Mouse (Mus musculus) intestine, embryonic 15.5 days (tissue): ENCODE results near the gene Asap3. TPM values are rescaled to one million over a fixed set of nuclear protein-coding genes. Genes with fewer than 3 reads are reported as not detected.

Experiments used
- ATAC-seq: fragments of 200-750 bp; cut with Nextera tagmentation; 2 replicates; pipeline ENCODE4 v1.8.0; 2017; ENCODE audit warnings: moderate TSS enrichment, moderate library complexity
- H3K27ac ChIP-seq: fragments of 300-500 bp; sonication (generic); 2 replicates; pipeline ENCODE4 v1.5.1; 2015; ENCODE audit warnings: mild to moderate bottlenecking, inconsistent platforms
- H3K27me3 ChIP-seq: fragments of 300-500 bp; sonication (generic); replicated peaks from 2 replicates; pipeline ENCODE4 v1.6.1; 2015; ENCODE audit warnings: inconsistent platforms
- H3K36me3 ChIP-seq: fragments of 300-500 bp; sonication (generic); 2 replicates; pipeline ENCODE4 v1.6.1; 2015; ENCODE audit warnings: inconsistent platforms
- H3K4me1 ChIP-seq: fragments of 300-500 bp; sonication (generic); replicated peaks from 2 replicates; pipeline ENCODE4 v1.6.1; 2015; ENCODE audit warnings: inconsistent platforms
- H3K4me2 ChIP-seq: fragments of 300-500 bp; sonication (generic); replicated peaks from 2 replicates; pipeline ENCODE4 v1.6.1; 2015; ENCODE audit warnings: mild to moderate bottlenecking, inconsistent platforms
- H3K4me3 ChIP-seq: fragments of 300-500 bp; sonication (generic); replicated peaks from 2 replicates; pipeline ENCODE4 v1.5.1; 2015; ENCODE audit warnings: inconsistent platforms
- H3K9ac ChIP-seq: fragments of 300-500 bp; sonication (generic); 2 replicates; pipeline ENCODE4 v1.6.1; 2015; ENCODE audit warnings: inconsistent platforms
- H3K9me3 ChIP-seq: fragments of 300-500 bp; sonication (generic); 2 replicates; pipeline ENCODE4 v1.6.1; 2016; ENCODE audit warnings: inconsistent platforms
- WGBS: fragments of 180-500 bp; shearing (Covaris S2); methylation state at CpG from one replicate; pipeline ENCODE4 v1.1.7; 2015; 5-methylcytosine and 5-hydroxymethylcytosine counted together
- polyA plus RNA-seq: library from polyadenylated mRNA; unstranded; fragments of >200 nt; fragmentation: Nextera tagmentation; extraction: Ambion mirVana; gene quantifications from 2 replicates; pipeline ENCODE4 v1.2.1, GENCODE M21; 2015

The Asap3 gene
- polyA plus RNA-seq, 1 experiment from 2014 or later, result 5.4 TPM

DNA sequence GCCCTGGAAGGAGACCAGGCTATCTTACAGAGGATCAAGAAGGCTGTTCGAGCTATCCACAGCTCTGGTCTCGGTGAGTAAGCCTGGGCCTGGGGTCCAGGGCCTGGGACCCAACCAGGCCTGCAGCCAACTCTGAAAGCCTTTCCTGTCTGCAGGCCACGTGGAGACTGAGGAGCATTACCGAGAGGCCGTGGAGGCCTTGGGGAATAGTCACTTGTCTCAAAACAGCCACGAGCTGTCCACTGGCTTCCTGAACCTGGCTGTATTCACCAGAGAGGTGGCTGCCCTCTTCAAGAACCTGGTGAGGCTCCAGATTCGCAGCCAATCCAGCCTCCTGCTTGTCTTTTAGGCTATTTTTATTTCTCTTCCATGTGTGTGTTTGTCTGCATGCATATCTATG lies 21.2 kb downstream of the Asap3 start:
- 69% methylated on average over 7 of the region's 7 CpGs for WGBS
- Histone ChIP-seq H3K27ac (no peak overlapping the region), H3K4me3 (no peak overlapping the region), H3K9me3 (no peaks in the 10 kb centered on the region), H3K4me1 (peaks cover 10% of the 10 kb centered on the region), H3K36me3 (no peaks in the 10 kb centered on the region), H3K9ac (no peak overlapping the region), H3K4me2 (no peak overlapping the region), H3K27me3 (no peaks in the 10 kb centered on the region)
- no peak for ATAC-seq

DNA sequence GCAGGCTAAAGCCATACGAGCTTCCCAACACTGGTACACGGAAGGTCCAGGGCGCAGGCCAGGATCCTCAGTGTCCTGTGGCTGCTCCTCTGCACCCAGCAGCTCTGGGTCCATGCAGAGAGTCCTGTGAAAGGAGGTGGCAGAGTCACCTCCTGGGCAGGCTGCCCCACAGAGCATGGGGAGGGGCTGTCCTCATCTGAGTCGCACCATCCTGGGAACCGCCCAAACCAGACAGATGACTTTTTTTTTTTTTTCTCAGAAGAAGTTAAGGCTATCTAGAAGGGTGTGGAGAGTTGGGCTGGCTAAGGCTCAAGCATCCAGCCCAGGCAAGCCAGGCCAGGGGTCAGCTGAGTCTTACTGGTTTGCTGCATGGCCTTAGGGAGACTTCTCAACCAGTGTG lies 22.5 kb downstream of the Asap3 start:
- 68% methylated on average over 5 of the region's 5 CpGs for WGBS
- Histone ChIP-seq H3K36me3 (no peaks in the 10 kb centered on the region), H3K4me1 (peaks cover 10% of the 10 kb centered on the region), H3K4me3 (no peak overlapping the region), H3K9me3 (no peaks in the 10 kb centered on the region), H3K4me2 (no peak overlapping the region), H3K27ac (no peak overlapping the region), H3K9ac (no peak overlapping the region), H3K27me3 (no peaks in the 10 kb centered on the region)
- ATAC-seq, result peak; percentile 52

DNA sequence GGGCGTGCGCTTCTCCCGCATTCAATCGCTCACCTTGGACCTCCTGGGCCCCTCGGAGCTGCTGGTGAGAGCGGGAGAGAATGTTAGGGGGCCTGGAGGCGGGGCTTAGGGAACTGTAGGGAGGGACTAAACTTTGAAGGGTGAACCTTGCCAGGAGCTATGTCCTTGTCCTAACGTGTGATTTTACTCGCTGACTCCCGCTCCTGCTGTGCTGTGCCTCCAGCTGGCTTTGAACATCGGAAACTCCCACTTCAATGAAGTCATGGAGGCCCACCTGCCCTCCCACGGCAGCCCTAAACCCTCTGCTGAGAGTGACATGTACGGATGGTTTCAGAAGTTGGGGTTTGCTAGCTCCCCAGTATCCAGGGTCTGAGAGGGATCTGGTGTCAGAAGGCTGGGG lies 32.5 kb downstream of the Asap3 start:
- Histone ChIP-seq H3K4me1 (peaks cover 8% of the 10 kb centered on the region; the same call in 1 of the 2 replicates), H3K27me3 (peaks cover 9% of the 10 kb centered on the region; the same call in 1 of the 2 replicates), H3K36me3 (0 out of 2 replicates have a peak, but pooled peaks cover 12% of the 10 kb centered on the region), H3K9ac (no peak overlapping the region), H3K27ac (no peak overlapping the region), H3K9me3 (no peaks in the 10 kb centered on the region), H3K4me3 (no peak overlapping the region), H3K4me2 (no peak overlapping the region)
- 47% methylated on average over 13 of the region's 13 CpGs for WGBS
- ATAC-seq, result no peak

DNA sequence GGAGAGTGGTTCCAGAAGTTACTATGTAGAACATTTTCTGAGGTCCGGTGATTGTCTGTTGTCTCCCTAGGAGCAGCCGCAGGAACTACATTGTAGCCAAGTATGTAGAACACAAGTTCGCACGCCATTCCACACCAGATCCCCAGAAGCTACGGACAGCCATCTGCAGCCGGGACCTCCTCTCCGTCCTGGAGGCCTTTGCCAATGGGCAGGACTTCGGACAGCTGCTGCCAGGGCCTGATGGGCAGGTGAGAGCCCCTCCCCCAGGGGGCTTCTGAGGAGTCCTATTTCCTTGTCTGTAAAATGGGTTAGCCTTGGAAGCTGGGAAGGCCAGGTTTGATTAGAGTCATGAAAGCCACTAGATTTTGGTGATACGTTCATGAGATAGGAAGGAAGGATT lies 32.9 kb downstream of the Asap3 start:
- 81% methylated on average over 9 of the region's 9 CpGs for WGBS
- peaks cover 8% of the 10 kb centered on the region; the same call in 1 of the 2 replicates for H3K4me1 ChIP-seq
- H3K9me3 ChIP-seq, result no peaks in the 10 kb centered on the region
- H3K27me3 ChIP-seq, result peaks cover 9% of the 10 kb centered on the region; the same call in 1 of the 2 replicates
- 0 out of 2 replicates have a peak, but pooled peaks cover 13% of the 10 kb centered on the region for H3K36me3 ChIP-seq
- no peak overlapping the region for H3K4me2 ChIP-seq
- ATAC-seq, result no peak
- no peak overlapping the region for H3K4me3 ChIP-seq
- H3K9ac ChIP-seq, result no peak overlapping the region
- H3K27ac ChIP-seq, result no peak overlapping the region

DNA sequence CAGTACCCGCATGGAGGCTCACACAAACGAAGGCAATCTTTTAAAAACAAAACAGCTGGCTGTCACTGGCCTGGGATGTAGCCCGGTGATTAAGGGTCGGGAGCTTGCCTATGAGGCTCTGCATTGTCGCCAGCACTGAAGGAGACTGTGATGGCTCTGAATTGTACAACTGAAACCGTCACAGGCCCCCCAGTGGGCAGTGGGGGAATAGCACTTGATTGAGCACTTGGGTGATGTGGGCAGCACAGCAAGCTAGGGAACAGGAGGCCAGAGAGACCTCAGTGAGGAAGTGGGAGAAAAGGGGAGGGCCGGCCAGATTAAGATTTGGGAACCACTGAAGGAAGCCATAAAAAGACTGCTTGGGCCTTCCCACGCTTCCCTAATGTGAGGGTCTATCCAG lies 33.5 kb downstream of the Asap3 start:
- Histone ChIP-seq H3K4me2 (no peak overlapping the region), H3K9me3 (no peaks in the 10 kb centered on the region), H3K9ac (no peak overlapping the region), H3K27me3 (peaks cover 9% of the 10 kb centered on the region; the same call in 1 of the 2 replicates), H3K4me1 (peaks cover 8% of the 10 kb centered on the region; the same call in 1 of the 2 replicates), H3K36me3 (0 out of 2 replicates have a peak, but pooled peaks cover 13% of the 10 kb centered on the region), H3K4me3 (no peak overlapping the region), H3K27ac (no peak overlapping the region)
- 20% methylated on average over 8 of the region's 8 CpGs for WGBS
- peak; percentile 66 for ATAC-seq

DNA sequence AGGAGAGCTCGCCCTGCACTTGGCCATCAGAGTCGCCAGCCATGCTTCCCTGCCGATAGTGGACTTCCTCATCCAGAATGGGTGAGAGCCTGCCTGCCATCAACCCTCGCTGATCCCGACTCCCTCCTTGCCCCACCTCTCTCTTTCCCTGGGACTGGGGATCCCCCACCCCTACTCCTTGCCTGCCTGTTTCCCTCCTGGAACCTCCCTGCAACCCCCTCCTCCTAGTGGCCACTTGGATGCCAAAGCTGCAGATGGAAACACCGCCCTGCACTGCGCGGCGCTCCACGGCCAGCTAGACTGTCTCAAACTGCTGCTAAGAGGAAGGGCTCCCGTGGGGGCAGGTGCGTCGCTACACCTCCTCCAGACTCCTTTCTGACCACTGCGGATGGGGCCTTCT lies 34.0 kb downstream of the Asap3 start:
- WGBS, result 73% methylated on average over 14 of the region's 14 CpGs
- H3K27me3 ChIP-seq, result peaks cover 9% of the 10 kb centered on the region; the same call in 1 of the 2 replicates
- H3K36me3 ChIP-seq, result 0 out of 2 replicates have a peak, but pooled peaks cover 13% of the 10 kb centered on the region
- H3K4me3 ChIP-seq, result no peak overlapping the region
- H3K9ac ChIP-seq, result no peak overlapping the region
- H3K4me1 ChIP-seq, result peaks cover 8% of the 10 kb centered on the region; the same call in 1 of the 2 replicates
- no peaks in the 10 kb centered on the region for H3K9me3 ChIP-seq
- no peak; the same call in 1 of the 2 replicates for ATAC-seq
- no peak overlapping the region for H3K4me2 ChIP-seq
- H3K27ac ChIP-seq, result no peak overlapping the region

DNA sequence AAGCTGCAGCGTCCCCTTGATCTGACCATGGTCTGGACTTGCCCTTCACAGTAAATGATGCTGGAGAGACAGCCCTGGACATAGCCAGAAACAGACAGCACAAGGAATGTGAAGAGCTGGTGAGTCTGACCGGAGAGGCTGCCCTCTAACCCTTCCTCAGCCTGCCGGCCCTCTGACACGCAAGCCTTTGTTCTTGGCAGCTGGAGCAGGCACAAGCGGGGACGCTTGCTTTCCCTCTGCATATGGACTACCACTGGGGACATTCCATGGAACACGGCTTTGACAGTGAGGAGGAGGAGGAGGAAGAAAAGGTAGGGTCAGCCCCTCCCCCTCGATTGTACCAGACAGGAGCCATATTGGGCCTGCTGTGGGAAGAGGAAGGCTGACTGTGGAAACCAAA lies 34.8 kb downstream of the Asap3 start:
- Histone ChIP-seq H3K4me1 (peaks cover 10% of the 10 kb centered on the region; the same call in 1 of the 2 replicates), H3K9ac (no peak overlapping the region), H3K27me3 (peaks cover 9% of the 10 kb centered on the region; the same call in 1 of the 2 replicates), H3K4me3 (no peak overlapping the region), H3K9me3 (no peaks in the 10 kb centered on the region), H3K27ac (no peak overlapping the region), H3K4me2 (no peak overlapping the region), H3K36me3 (0 out of 2 replicates have a peak, but pooled peaks cover 13% of the 10 kb centered on the region)
- ATAC-seq, result no peak
- WGBS, result 75% methylated on average over 8 of the region's 8 CpGs

DNA sequence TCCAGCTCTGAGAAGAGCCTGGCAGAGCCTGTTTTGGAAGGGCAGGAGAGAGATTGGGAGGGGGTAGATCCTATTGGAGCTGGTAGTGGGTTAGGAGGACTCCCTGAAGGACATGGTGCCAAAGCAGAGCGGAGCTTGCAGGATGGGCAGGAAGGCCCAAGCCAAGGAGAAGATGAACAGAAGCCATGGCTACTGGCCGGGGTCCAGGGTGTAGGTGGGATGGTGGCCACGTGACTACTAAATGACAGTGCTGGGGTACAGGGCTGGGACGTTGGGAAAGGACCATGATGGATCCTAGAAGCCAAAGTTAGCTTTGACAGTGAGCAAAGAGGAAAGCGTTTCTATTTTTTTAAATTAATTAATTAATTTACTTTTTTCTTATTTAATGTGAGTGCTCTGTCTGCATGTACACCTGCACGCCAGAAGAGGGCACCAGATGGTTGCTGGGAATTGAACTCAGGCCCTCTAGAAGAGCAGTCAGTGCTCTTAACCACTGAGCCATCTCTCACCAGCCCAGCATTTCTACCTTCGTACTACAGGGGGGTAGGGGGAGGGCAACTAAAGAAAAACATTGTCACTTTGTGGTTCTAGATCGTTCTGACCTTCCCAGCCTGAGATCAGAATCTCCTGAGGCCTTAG lies 36.0 kb downstream of the Asap3 start:
- H3K36me3 ChIP-seq, result 0 out of 2 replicates have a peak, but pooled peaks cover 13% of the 10 kb centered on the region
- WGBS, result 50% methylated on average over 8 of the region's 8 CpGs
- H3K9ac ChIP-seq, result no peak overlapping the region
- H3K27ac ChIP-seq, result no peak overlapping the region
- peaks cover 22% of the 10 kb centered on the region for H3K4me1 ChIP-seq
- no peak for ATAC-seq
- no peaks in the 10 kb centered on the region for H3K9me3 ChIP-seq
- no peak overlapping the region for H3K4me2 ChIP-seq
- peaks cover 9% of the 10 kb centered on the region for H3K27me3 ChIP-seq
- H3K4me3 ChIP-seq, result no peak overlapping the region

DNA sequence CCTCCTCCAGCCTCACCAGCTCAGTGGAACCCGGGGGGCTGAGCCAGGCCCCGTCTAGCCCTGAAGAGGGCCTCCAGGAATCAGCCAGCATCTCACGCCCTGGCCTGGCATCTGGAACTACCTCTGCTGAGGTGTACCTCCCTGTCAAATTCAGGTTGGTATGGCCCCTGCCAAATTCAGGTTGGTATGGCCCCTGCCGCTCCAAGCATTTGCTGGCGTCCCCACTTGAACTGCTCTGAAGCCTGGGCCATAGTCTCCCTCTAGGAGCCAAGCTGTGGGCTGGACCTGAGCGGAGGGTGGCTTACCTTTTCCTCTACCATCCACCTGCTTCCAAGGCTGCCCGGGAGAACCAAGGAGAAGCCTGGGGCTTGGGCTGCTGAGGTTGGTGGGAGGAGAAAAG lies 36.6 kb downstream of the Asap3 start:
- WGBS, result 84% methylated on average over 7 of the region's 7 CpGs

DNA sequence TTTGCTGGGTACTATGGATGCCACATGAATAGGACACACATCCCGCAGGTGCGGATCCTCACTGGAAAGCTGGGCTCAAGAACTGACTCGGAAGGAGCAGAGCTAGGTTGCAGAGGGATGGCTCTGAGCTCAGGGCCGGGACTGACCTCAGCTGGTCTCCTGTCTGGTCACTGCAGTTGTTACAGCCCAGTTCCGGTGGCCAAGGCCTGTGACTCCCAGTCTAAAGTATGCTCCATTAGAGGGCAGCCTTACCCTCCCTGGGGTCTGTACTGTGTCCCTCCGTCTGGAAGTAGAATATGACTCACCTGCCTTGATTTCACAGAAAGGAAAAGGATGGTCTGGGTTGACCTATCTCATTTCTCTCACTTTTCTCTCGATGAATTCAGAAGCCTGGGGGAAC lies 38.0 kb downstream of the Asap3 start:
- H3K36me3 ChIP-seq, result 0 out of 2 replicates have a peak, but pooled peaks cover 13% of the 10 kb centered on the region
- H3K9ac ChIP-seq, result no peak overlapping the region
- WGBS, result 69% methylated on average over 7 of the region's 7 CpGs
- peaks cover 12% of the 10 kb centered on the region for H3K27me3 ChIP-seq
- H3K4me3 ChIP-seq, result no peak overlapping the region
- ATAC-seq, result no peak
- H3K9me3 ChIP-seq, result no peaks in the 10 kb centered on the region
- H3K4me2 ChIP-seq, result no peak overlapping the region
- peaks cover 33% of the 10 kb centered on the region for H3K4me1 ChIP-seq
- no peak overlapping the region for H3K27ac ChIP-seq

More for the DNA sequence above, 36.6 kb downstream of the Asap3 start:
- Histone ChIP-seq H3K4me2 (no peak overlapping the region), H3K4me1 (peaks cover 27% of the 10 kb centered on the region), H3K27ac (no peak overlapping the region), H3K4me3 (no peak overlapping the region), H3K9me3 (no peaks in the 10 kb centered on the region), H3K27me3 (peaks cover 14% of the 10 kb centered on the region), H3K36me3 (0 out of 2 replicates have a peak, but pooled peaks cover 13% of the 10 kb centered on the region), H3K9ac (no peak overlapping the region)
- ATAC-seq, result no peak

DNA sequence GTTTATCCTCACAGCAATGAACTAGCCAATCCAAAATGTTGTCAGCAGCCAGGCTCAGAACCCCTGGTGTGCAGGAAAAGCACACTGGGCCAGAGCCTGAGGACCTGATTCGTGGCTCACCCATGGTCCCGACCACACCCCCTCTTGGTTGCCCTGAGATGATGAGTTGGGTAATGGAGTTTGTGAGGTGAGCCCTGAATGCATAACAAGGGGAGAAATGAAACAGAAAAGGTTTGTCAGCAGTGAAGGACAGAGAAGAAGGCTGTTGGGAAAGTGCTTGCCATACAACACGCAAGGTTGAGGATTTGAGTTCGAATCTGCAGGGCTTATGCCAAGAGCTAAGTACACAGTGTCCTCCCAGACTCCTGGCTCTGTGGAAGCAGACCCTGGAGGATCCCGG lies 39.5 kb downstream of the Asap3 start:
- Histone ChIP-seq H3K4me1 (peaks cover 44% of the 10 kb centered on the region), H3K4me2 (no peak overlapping the region), H3K27ac (no peak overlapping the region), H3K4me3 (no peak overlapping the region), H3K36me3 (0 out of 2 replicates have a peak, but pooled peaks cover 7% of the 10 kb centered on the region), H3K27me3 (peaks cover 12% of the 10 kb centered on the region), H3K9ac (no peak overlapping the region), H3K9me3 (no peaks in the 10 kb centered on the region)
- WGBS, result 58% methylated on average over 5 of the region's 5 CpGs
- ATAC-seq, result no peak

DNA sequence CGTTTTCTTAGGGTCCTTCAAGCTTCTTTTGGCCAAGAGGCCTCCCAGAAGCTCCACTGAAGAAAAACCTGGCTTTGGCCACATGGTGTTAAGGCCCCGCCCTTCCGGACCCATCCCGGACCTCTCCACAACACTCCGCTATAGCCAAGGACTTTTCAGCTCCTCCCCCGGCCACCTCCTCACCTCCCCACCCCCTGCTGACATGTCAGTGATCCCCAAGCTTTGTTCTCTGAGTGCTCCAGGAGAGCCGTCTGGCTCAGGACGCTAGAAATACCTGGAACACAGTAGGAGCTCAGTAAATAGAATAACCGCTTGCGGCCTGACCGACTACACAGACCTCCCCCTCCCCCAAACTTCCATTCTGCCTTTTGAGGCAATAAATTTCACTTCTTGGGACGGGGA lies 40.4 kb downstream of the Asap3 start:
- Histone ChIP-seq H3K4me1 (peaks cover 44% of the 10 kb centered on the region), H3K9ac (no peak overlapping the region), H3K36me3 (0 out of 2 replicates have a peak, but pooled peaks cover 2% of the 10 kb centered on the region), H3K27ac (no peak overlapping the region), H3K4me3 (no peak overlapping the region), H3K9me3 (no peaks in the 10 kb centered on the region), H3K4me2 (peak overlapping the region; percentile 99), H3K27me3 (peaks cover 12% of the 10 kb centered on the region)
- no peak for ATAC-seq
- WGBS, result 9% methylated on average over 12 of the region's 12 CpGs

DNA sequence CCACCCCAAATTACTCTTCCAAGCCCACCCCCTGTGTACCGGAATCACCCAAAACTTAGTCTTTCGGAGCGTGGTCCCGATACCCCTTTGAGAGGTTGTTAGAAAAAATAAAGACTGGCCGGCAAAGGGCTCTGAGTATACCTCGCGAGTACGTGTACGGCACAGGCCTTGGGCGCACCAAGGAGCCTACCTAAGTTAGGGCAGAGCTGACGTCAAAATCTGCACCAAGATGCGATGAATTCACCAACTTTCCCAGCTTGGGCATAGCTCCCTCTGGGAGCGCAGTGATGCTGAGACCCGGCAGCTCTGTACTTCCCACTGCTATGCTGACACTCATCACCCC lies 41.2 kb downstream of the Asap3 start:
- Histone ChIP-seq H3K9ac (peak overlapping the region; percentile 58; the same call in 1 of the 2 replicates), H3K27me3 (peaks cover 12% of the 10 kb centered on the region), H3K4me3 (peak overlapping the region; percentile 54), H3K4me2 (peak overlapping the region; percentile 99), H3K27ac (no peak overlapping the region), H3K4me1 (peaks cover 44% of the 10 kb centered on the region), H3K36me3 (0 out of 2 replicates have a peak, but pooled peaks cover 2% of the 10 kb centered on the region), H3K9me3 (no peaks in the 10 kb centered on the region)
- WGBS, result 6% methylated on average over 14 of the region's 14 CpGs
- no peak; the same call in 1 of the 2 replicates for ATAC-seq
